Mouse (Mus musculus) embryonic facial prominence, embryonic 12.5 days (tissue): ENCODE measurements around the gene Fignl2. TPM values are rescaled to one million over a fixed set of nuclear protein-coding genes. Genes with fewer than 3 reads are reported as not detected.
A peak's percentile ranks its signal among the peaks of the same experiment; 100 is the strongest.

ENCODE experiments used
- ATAC-seq: fragments of 200-750 bp; cut with Nextera tagmentation; 2 replicates; pipeline ENCODE4 v1.8.0; 2017; ENCODE audit not compliant: insufficient number of reproducible peaks, insufficient read depth, low FRiP score, low TSS enrichment
- H3K27ac ChIP-seq: fragments of 300-500 bp; sonication (generic); 2 replicates; pipeline ENCODE4 v1.5.1; 2016; ENCODE audit warnings: mild to moderate bottlenecking
- H3K27me3 ChIP-seq: fragments of 300-500 bp; sonication (generic); 2 replicates; pipeline ENCODE4 v1.6.1; 2016; ENCODE audit warnings: mild to moderate bottlenecking, moderate library complexity
- H3K36me3 ChIP-seq: fragments of 300-500 bp; sonication (generic); 2 replicates; pipeline ENCODE4 v1.6.1; 2016; ENCODE audit warnings: mild to moderate bottlenecking
- H3K4me1 ChIP-seq: fragments of 300-500 bp; sonication (generic); 2 replicates; pipeline ENCODE4 v1.6.1; 2016
- H3K4me2 ChIP-seq: fragments of 300-500 bp; sonication (generic); replicated peaks from 2 replicates; pipeline ENCODE4 v1.6.1; 2016; ENCODE audit warnings: mild to moderate bottlenecking, moderate library complexity
- H3K4me3 ChIP-seq: fragments of 300-500 bp; sonication (generic); 2 replicates; pipeline ENCODE4 v1.5.1; 2016; ENCODE audit warnings: mild to moderate bottlenecking
- H3K9ac ChIP-seq: fragments of 300-500 bp; sonication (generic); 2 replicates; pipeline ENCODE4 v1.6.1; 2016; ENCODE audit warnings: mild to moderate bottlenecking, moderate library complexity
- H3K9me3 ChIP-seq: fragments of 300-500 bp; sonication (generic); 2 replicates; pipeline ENCODE4 v1.6.1; 2016; ENCODE audit warnings: mild to moderate bottlenecking, moderate library complexity
- WGBS: fragments of 180-500 bp; shearing (Covaris S2); methylation state at CpG from one replicate; pipeline ENCODE4 v1.1.7; 2016; 5-methylcytosine and 5-hydroxymethylcytosine counted together
- polyA plus RNA-seq: library from polyadenylated mRNA; unstranded; fragments of >200 nt; fragmentation: Nextera tagmentation; extraction: Ambion mirVana; gene quantifications from 2 replicates; pipeline ENCODE4 v1.2.1, GENCODE M21; 2016

Fignl2 gene
- polyA plus RNA-seq, 1 experiment from 2014 or later, result 0.38 TPM

- ATAC-seq, result no peak
- whole genome bisulfite sequencing, result under 1% methylated on average over 66 of the region's 77 CpGs
- peaks cover 55% of the 10 kb centered on the region for H3K27me3 ChIP-seq
- H3K4me2 ChIP-seq, result peak overlapping the region; percentile 97
- no peaks in the 10 kb centered on the region for H3K36me3 ChIP-seq
- peak overlapping the region; percentile 53 for H3K4me3 ChIP-seq
- H3K9ac ChIP-seq, result peak overlapping the region; percentile 56
- no peaks in the 10 kb centered on the region for H3K9me3 ChIP-seq
- peaks cover 20% of the 10 kb centered on the region; the same call in 1 of the 2 replicates for H3K4me1 ChIP-seq
- H3K27ac ChIP-seq, result no peak overlapping the region
Measured at GRCm38 (mm10) chr15:101046527-101047193, 31.7 kb downstream of the Fignl2 start.

GRCm38 (mm10) chr15:101046039-101046526 is 32.3 kb downstream of the Fignl2 start:
- Histone ChIP-seq H3K9ac (peak overlapping the region; percentile 56), H3K4me3 (peak overlapping the region; percentile 53), H3K27ac (no peak overlapping the region), H3K4me2 (peak overlapping the region; percentile 97), H3K9me3 (no peaks in the 10 kb centered on the region), H3K4me1 (peaks cover 20% of the 10 kb centered on the region; the same call in 1 of the 2 replicates), H3K27me3 (peaks cover 59% of the 10 kb centered on the region), H3K36me3 (no peaks in the 10 kb centered on the region)
- ATAC-seq, result no peak
- under 1% methylated on average over 43 of the region's 43 CpGs for WGBS

GRCm38 (mm10) chr15:101044531-101044930 is 33.8 kb downstream of the Fignl2 start:
- no peak overlapping the region for H3K9ac ChIP-seq
- no peak overlapping the region for H3K4me3 ChIP-seq
- 38% methylated on average over 6 of the region's 6 CpGs for WGBS
- H3K36me3 ChIP-seq, result 0 out of 2 replicates have a peak, but pooled peaks cover 5% of the 10 kb centered on the region
- H3K4me2 ChIP-seq, result no peak overlapping the region
- peaks cover 20% of the 10 kb centered on the region; the same call in 1 of the 2 replicates for H3K4me1 ChIP-seq
- peaks cover 70% of the 10 kb centered on the region for H3K27me3 ChIP-seq
- no peak for ATAC-seq
- H3K9me3 ChIP-seq, result no peaks in the 10 kb centered on the region
- H3K27ac ChIP-seq, result no peak overlapping the region

DNA sequence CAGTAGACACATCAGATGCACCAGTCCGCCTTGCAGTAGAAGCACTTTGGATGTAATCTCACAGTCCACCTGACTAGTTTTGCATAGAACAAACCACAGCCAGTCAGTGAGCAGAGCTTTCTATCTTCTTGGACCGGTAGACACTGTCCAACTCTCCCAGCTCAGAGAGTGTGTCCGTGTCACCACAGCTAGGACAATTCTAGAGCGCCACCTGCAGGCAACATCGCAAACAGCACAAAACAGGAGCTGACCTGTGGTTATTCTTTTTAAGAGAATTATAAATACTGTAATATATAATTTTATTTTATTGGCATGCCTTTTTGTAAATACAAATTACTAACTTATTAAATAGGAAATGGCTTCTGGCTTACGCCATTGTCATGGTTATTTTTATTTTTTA is 35.8 kb downstream of the Fignl2 start:
- H3K36me3 ChIP-seq, result 0 out of 2 replicates have a peak, but pooled peaks cover 8% of the 10 kb centered on the region
- no peak overlapping the region for H3K4me2 ChIP-seq
- H3K4me1 ChIP-seq, result peaks cover 20% of the 10 kb centered on the region; the same call in 1 of the 2 replicates
- WGBS, result 26% methylated on average over 6 of the region's 6 CpGs
- no peak overlapping the region for H3K9ac ChIP-seq
- no peak overlapping the region for H3K4me3 ChIP-seq
- H3K27ac ChIP-seq, result no peak overlapping the region
- H3K27me3 ChIP-seq, result peaks cover 72% of the 10 kb centered on the region
- no peak for ATAC-seq
- H3K9me3 ChIP-seq, result no peaks in the 10 kb centered on the region

DNA sequence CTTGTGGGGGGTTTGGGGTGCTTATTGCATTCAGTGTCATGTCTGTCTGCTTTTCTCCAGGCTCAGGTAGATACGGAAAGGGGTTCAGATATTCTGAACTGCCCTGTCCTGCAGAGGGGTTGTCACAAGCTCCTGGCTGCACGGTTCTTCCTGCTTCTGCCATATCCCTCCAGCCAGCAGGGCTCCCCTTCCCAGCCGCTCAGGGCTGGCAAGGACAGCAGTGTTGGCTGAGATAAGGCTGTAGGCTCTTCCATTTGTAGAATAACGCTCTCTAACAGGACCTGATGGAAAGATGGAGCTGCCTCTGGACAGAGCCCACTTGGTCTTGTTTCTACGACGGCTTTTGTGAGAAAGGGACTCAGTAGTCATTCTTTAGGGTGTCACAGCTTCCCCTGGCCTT is 36.4 kb downstream of the Fignl2 start:
- peaks cover 17% of the 10 kb centered on the region; the same call in 1 of the 2 replicates for H3K4me1 ChIP-seq
- H3K9me3 ChIP-seq, result no peaks in the 10 kb centered on the region
- 65% methylated on average over 6 of the region's 6 CpGs for WGBS
- no peak overlapping the region for H3K4me2 ChIP-seq
- ATAC-seq, result no peak
- peaks cover 69% of the 10 kb centered on the region for H3K27me3 ChIP-seq
- H3K27ac ChIP-seq, result no peak overlapping the region
- H3K9ac ChIP-seq, result no peak overlapping the region
- H3K4me3 ChIP-seq, result no peak overlapping the region
- 0 out of 2 replicates have a peak, but pooled peaks cover 8% of the 10 kb centered on the region for H3K36me3 ChIP-seq

- H3K4me3 ChIP-seq, result no peak overlapping the region
- H3K27me3 ChIP-seq, result peaks cover 46% of the 10 kb centered on the region
- no peak for ATAC-seq
- no peak overlapping the region for H3K27ac ChIP-seq
- H3K4me1 ChIP-seq, result peaks cover 5% of the 10 kb centered on the region; the same call in 1 of the 2 replicates
- H3K36me3 ChIP-seq, result 0 out of 2 replicates have a peak, but pooled peaks cover 8% of the 10 kb centered on the region
- 49% methylated on average over 17 of the region's 17 CpGs for WGBS
- no peak overlapping the region for H3K4me2 ChIP-seq
- H3K9ac ChIP-seq, result no peak overlapping the region
- H3K9me3 ChIP-seq, result no peaks in the 10 kb centered on the region
Measured at GRCm38 (mm10) chr15:101039651-101040050, 38.7 kb downstream of the Fignl2 start.

DNA sequence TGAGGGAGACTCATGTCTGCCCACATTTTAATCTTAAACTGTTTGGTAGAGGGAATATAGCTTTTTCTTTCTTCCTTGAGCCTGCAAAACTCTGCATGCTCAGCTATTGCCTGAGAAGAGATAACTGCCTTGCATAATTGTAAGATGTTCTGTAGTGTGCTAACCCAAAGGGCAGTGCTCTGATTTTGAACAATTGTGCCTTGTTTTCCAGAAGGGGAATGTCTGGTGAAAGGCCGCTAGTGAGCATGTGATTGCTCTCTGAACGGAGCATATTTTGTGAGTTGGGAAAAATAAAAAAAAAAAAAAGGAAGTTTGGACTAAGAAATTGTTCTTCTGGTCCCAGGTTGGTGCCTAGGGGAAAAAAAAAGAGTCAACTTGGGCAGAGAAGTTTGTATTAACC is 49.4 kb downstream of the Fignl2 start:
- Histone ChIP-seq H3K4me2 (no peak overlapping the region), H3K27me3 (no peaks in the 10 kb centered on the region), H3K36me3 (no peaks in the 10 kb centered on the region), H3K27ac (no peak overlapping the region), H3K4me1 (peaks cover 9% of the 10 kb centered on the region; the same call in 1 of the 2 replicates), H3K4me3 (no peak overlapping the region), H3K9ac (no peak overlapping the region), H3K9me3 (no peaks in the 10 kb centered on the region)
- ATAC-seq, result no peak
- 37% methylated on average over 2 of the region's 2 CpGs for WGBS

- no peaks in the 10 kb centered on the region for H3K9me3 ChIP-seq
- no peak for ATAC-seq
- H3K4me3 ChIP-seq, result no peak overlapping the region
- H3K4me1 ChIP-seq, result peaks cover 5% of the 10 kb centered on the region
- H3K4me2 ChIP-seq, result no peak overlapping the region
- whole genome bisulfite sequencing, result 86% methylated on average over 6 of the region's 6 CpGs
- H3K27ac ChIP-seq, result no peak overlapping the region
- H3K9ac ChIP-seq, result no peak overlapping the region
- H3K36me3 ChIP-seq, result no peaks in the 10 kb centered on the region
- H3K27me3 ChIP-seq, result no peaks in the 10 kb centered on the region
Measured at GRCm38 (mm10) chr15:101011352-101011751, 67.0 kb downstream of the Fignl2 start.

DNA sequence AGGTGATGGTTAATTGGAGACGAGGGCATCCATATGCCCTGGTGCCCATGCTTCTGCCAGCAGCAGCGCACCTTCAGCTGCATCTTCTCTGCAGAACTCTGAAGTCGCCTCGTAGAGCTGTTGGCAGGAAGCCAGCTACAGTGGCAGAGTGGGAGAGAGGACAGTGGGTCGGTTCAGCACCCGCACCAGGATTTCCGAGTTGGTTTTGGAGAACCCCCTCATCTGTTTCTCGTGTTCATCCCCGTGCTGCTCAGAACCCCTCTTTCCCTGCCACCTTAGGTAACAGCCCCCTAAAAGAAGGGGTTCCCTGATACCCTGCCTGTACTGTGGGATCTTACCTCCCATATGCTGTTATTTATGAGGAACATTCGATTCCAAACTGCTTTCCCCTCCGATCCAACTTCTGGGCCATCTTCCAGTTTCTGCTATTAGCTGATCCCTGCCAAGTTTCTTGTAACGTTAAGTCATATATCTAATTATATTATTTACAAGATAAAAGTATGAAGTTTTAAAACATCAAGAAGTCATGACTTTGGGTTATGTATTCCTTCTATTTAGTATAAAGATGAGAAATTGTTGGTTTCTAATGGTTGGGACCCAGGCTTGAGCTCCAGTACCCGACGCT is 69.9 kb downstream of the Fignl2 start:
- no peak for ATAC-seq
- H3K9ac ChIP-seq, result no peak overlapping the region
- H3K9me3 ChIP-seq, result no peaks in the 10 kb centered on the region
- peaks cover 5% of the 10 kb centered on the region for H3K4me1 ChIP-seq
- no peak overlapping the region for H3K4me3 ChIP-seq
- no peaks in the 10 kb centered on the region for H3K27me3 ChIP-seq
- H3K4me2 ChIP-seq, result no peak overlapping the region
- 86% methylated on average over 14 of the region's 14 CpGs for WGBS
- H3K36me3 ChIP-seq, result no peaks in the 10 kb centered on the region
- no peak overlapping the region for H3K27ac ChIP-seq

- Histone ChIP-seq H3K4me3 (peak overlapping the region; percentile 40; the same call in 1 of the 2 replicates), H3K27ac (no peak overlapping the region), H3K9ac (no peak overlapping the region), H3K9me3 (no peaks in the 10 kb centered on the region), H3K27me3 (no peaks in the 10 kb centered on the region), H3K4me2 (peak overlapping the region; percentile 50), H3K36me3 (no peaks in the 10 kb centered on the region), H3K4me1 (peaks cover 5% of the 10 kb centered on the region)
- ATAC-seq, result no peak
- WGBS, result 72% methylated on average over 7 of the region's 7 CpGs
Measured at GRCm38 (mm10) chr15:101007236-101007635, 71.1 kb downstream of the Fignl2 start.

DNA sequence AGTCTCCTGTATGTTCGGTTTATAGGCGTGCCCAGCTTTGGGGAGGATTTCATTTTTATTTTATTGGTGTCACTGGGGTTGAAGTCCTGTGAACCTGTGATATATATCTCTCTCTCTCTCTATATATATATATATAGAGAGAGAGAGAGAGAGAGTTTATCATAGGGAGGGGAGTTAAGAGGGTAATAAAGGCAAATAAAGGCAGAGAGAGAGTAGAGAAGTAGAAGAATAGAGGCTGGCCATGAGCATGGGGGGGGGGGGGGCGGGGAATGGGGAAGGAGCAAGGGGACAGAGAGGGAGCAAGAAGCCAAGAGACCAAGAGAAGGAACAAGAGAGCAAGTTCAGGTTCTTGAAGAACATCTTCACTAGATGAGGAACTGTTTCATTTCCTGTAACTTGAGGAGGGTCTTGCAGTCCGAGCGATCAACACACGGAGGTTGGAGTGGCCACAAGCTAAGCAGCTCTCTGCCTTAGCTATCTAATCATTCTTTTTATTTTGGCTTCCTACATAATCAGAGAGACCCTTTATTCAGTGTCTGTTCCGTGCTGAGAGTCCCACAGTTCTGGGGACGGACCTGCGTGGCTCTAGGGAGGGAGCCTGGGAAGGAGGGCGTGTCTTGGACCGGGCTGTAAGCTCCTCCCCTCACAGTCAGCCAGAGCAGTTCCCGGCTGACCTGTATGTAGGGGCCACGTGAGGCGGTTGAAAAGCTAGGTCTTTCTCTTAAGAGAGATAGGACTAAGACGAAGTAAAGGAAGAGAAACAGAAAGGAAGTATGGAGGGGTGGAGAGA is 71.9 kb downstream of the Fignl2 start:
- Histone ChIP-seq H3K36me3 (no peaks in the 10 kb centered on the region), H3K27me3 (no peaks in the 10 kb centered on the region), H3K9ac (peak overlapping the region; percentile 43), H3K4me3 (peak overlapping the region; percentile 40), H3K4me1 (peaks cover 5% of the 10 kb centered on the region), H3K9me3 (no peaks in the 10 kb centered on the region), H3K27ac (no peak overlapping the region), H3K4me2 (peak overlapping the region; percentile 50)
- 14% methylated on average over 14 of the region's 15 CpGs for WGBS
- peak; percentile 83; the same call in 1 of the 2 replicates for ATAC-seq
